In the genomic region with DNA sequence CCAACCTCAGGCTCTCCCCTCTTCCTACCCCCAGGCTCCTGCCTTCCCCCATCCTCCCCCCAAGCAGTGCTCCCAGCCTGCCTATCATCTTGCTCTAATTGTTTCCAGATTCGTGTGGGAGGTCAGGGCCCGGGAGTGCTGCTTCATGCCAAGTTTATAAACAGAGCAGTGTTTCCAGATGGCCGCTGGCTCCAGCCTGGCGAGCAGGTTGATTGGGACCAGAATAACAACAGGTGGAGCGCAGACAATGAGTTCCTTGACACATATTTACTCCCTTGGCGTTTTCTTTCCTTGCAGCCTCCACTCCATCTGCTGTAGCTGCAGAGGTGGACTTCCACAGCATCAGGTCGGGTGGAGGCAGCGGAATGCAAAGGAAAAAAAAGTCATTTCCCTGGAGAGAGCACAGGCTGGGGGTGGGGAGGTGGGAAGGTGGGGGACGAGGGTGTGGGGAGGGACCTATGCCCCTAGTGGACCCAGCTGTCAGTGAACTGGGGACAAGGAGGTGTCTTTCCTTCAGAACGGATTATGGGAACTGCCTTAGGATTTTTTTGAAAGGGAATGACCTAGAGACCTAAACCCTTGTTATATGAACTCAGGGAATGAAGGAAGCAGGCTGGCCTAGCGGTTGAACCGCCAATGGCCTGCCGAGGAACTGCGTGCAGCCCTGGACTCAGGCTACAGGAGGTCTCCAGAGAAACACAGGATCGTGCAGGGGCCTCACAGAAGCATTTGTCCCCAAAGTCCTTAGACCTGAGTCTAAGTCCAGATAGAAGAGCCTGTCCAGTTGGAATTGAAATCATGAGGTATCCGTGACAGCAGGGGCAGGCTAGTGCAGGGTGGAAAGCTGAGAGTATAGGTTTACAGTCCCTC, we compare ENCODE assay signal across 9 mouse cellular contexts.
DNase-seq lines count a peak whose midpoint lies in the region; ATAC-seq lines count a peak whose summit lies in the region.
"Had no signal": no experiment of that assay in that cellular context is flagged by ENCODE, and none has a peak within 500 bp of the region (broad histone marks: within the 10 kb centered on the region; RNA-seq: fewer than 3 reads in every experiment).

No protein-coding gene starts in this region.

- DNase-seq in adipocyte (ENCODE audit: low spot score): peak; percentile 91
- DNase-seq in embryonic facial prominence, embryonic 10.5 days (ENCODE audit: low spot score): peak; percentile 95
- peak; percentile 35 to 68 for DNase-seq in gastrocnemius, postnatal 4 days (ENCODE audit: low spot score in 2 of 2)
- DNase-seq in left cerebral cortex, adult 8-10 months (ENCODE audit: low spot score in 2 of 2): peak; percentile 7 to 82

- H3K27ac ChIP-seq in embryonic facial prominence, embryonic 10.5 days (replicated peaks): peak overlapping the region; percentile 82
- peak overlapping the region; percentile 62 for H3K27ac ChIP-seq in intestine, embryonic 15.5 days
- no peak overlapping the region for H3K27ac ChIP-seq in midbrain, embryonic 12.5 days (replicated peaks)
- H3K27ac ChIP-seq in stomach, embryonic 16.5 days (ENCODE audit: low read length): no peak overlapping the region

- H3K4me3 ChIP-seq in embryonic facial prominence, embryonic 10.5 days: peak overlapping the region; percentile 34
- no peak overlapping the region for H3K4me3 ChIP-seq in intestine, embryonic 15.5 days (replicated peaks)
- H3K4me3 ChIP-seq in midbrain, embryonic 12.5 days: no peak overlapping the region
- no peak overlapping the region for H3K4me3 ChIP-seq in stomach, embryonic 16.5 days (replicated peaks; ENCODE audit: low read length)

- ATAC-seq in intestine, embryonic 15.5 days: peak; percentile 90
- ATAC-seq in midbrain, embryonic 12.5 days (ENCODE audit: low FRiP score, low read depth): peak; percentile 81
- peak; percentile 89 for ATAC-seq in stomach, embryonic 16.5 days (ENCODE audit: insufficient read depth, low FRiP score)
- ATAC-seq in inflammation-experienced regulatory T-cells, adult 6 months: no peak

- peaks cover 50% of the 10 kb centered on the region for H3K4me1 ChIP-seq in embryonic facial prominence, embryonic 10.5 days
- H3K4me1 ChIP-seq in intestine, embryonic 15.5 days (replicated peaks): peaks cover 20% of the 10 kb centered on the region
- H3K4me1 ChIP-seq in midbrain, embryonic 12.5 days: peaks cover 21% of the 10 kb centered on the region
- H3K4me1 ChIP-seq in stomach, embryonic 16.5 days (ENCODE audit: control insufficient read depth, insufficient read depth, low read length): peaks cover 32% of the 10 kb centered on the region

- H3K9ac ChIP-seq in intestine, embryonic 15.5 days: no peak overlapping the region
- H3K9ac ChIP-seq in midbrain, embryonic 12.5 days (replicated peaks): no peak overlapping the region
- H3K9ac ChIP-seq in stomach, embryonic 16.5 days (ENCODE audit: low read length): no peak overlapping the region

- 2% methylated on average over 16 of the region's 16 CpGs for WGBS in embryonic facial prominence, embryonic 10.5 days
- 5% methylated on average over 16 of the region's 16 CpGs for WGBS in intestine, embryonic 15.5 days
- 2% methylated on average over 16 of the region's 16 CpGs for WGBS in midbrain, embryonic 12.5 days
- 8% methylated on average over 16 of the region's 16 CpGs for WGBS in stomach, embryonic 16.5 days

- H3K36me3 ChIP-seq in embryonic facial prominence, embryonic 10.5 days (replicated peaks): no peaks in the 10 kb centered on the region
- no peaks in the 10 kb centered on the region for H3K36me3 ChIP-seq in intestine, embryonic 15.5 days
- H3K36me3 ChIP-seq in midbrain, embryonic 12.5 days: no peaks in the 10 kb centered on the region
- no peaks in the 10 kb centered on the region for H3K36me3 ChIP-seq in stomach, embryonic 16.5 days (ENCODE audit: control insufficient read depth, insufficient read depth, low read length)

- H3K9me3 ChIP-seq in embryonic facial prominence, embryonic 10.5 days: no peaks in the 10 kb centered on the region
- no peaks in the 10 kb centered on the region for H3K9me3 ChIP-seq in intestine, embryonic 15.5 days
- no peaks in the 10 kb centered on the region for H3K9me3 ChIP-seq in midbrain, embryonic 12.5 days
- H3K9me3 ChIP-seq in stomach, embryonic 16.5 days (replicated peaks; ENCODE audit: control insufficient read depth, low read length): no peaks in the 10 kb centered on the region

- H3K27me3 ChIP-seq in embryonic facial prominence, embryonic 10.5 days (replicated peaks; ENCODE audit: low read depth, poor library complexity, severe bottlenecking): no peaks in the 10 kb centered on the region
- H3K27me3 ChIP-seq in intestine, embryonic 15.5 days (replicated peaks): no peaks in the 10 kb centered on the region
- no peaks in the 10 kb centered on the region for H3K27me3 ChIP-seq in midbrain, embryonic 12.5 days
- H3K27me3 ChIP-seq in stomach, embryonic 16.5 days (ENCODE audit: control insufficient read depth, insufficient read depth, low read length): no peaks in the 10 kb centered on the region
- H3K27me3 ChIP-seq: Patski had no signal

- peak overlapping the region; percentile 34 for H3K4me2 ChIP-seq in intestine, embryonic 15.5 days (replicated peaks)
- H3K4me2 ChIP-seq in midbrain, embryonic 12.5 days (replicated peaks): peak overlapping the region; percentile 38
- H3K4me2 ChIP-seq in stomach, embryonic 16.5 days (ENCODE audit: low read depth, low read length): peak overlapping the region; percentile 6; the same call in 1 of the 2 replicates

Comparison
In these comparisons a context has a peak if more than half of its experiments do, and no peak if none do; other contexts are left out.
1. DNase-seq: peak in every context shown above with its lines; median percentile 95 in embryonic facial prominence, embryonic 10.5 days; 91 in adipocyte; 52 in gastrocnemius, postnatal 4 days; 44 in left cerebral cortex, adult 8-10 months.
2. H3K27ac ChIP-seq: peak in embryonic facial prominence, embryonic 10.5 days (single experiment) and intestine, embryonic 15.5 days (single experiment); none in midbrain, embryonic 12.5 days (single experiment) and stomach, embryonic 16.5 days (single experiment).
3. Peak in every context shown above with its lines, with median percentiles within 50 percentile points of each other: H3K4me2 ChIP-seq.